Mouse (Mus musculus) hindbrain, embryonic 13.5 days (tissue): ENCODE results near the gene Disc1. TPM values are rescaled to one million over a fixed set of nuclear protein-coding genes. Genes with fewer than 3 reads are reported as not detected.
A peak's percentile ranks its signal among the peaks of the same experiment; 100 is the strongest.

Source experiments
- ATAC-seq: fragments of 200-750 bp; cut with Nextera tagmentation; 2 replicates; pipeline ENCODE4 v1.8.0; 2017; ENCODE audit warnings: moderate TSS enrichment; ENCODE audit not compliant: low FRiP score
- H3K27ac ChIP-seq: fragments of 300-500 bp; sonication (generic); 2 replicates; pipeline ENCODE4 v1.5.1; 2015; ENCODE audit warnings: inconsistent platforms, mild to moderate bottlenecking, moderate library complexity
- H3K27me3 ChIP-seq: fragments of 300-500 bp; sonication (generic); 2 replicates; pipeline ENCODE4 v1.6.1; 2015; ENCODE audit warnings: mild to moderate bottlenecking, inconsistent platforms
- H3K36me3 ChIP-seq: fragments of 300-500 bp; sonication (generic); 2 replicates; pipeline ENCODE4 v1.6.1; 2015; ENCODE audit warnings: mild to moderate bottlenecking, inconsistent platforms
- H3K4me1 ChIP-seq: fragments of 300-500 bp; sonication (generic); replicated peaks from 2 replicates; pipeline ENCODE4 v1.6.1; 2015; ENCODE audit warnings: inconsistent platforms
- H3K4me2 ChIP-seq: fragments of 300-500 bp; sonication (generic); 2 replicates; pipeline ENCODE4 v1.6.1; 2015; ENCODE audit warnings: inconsistent platforms, mild to moderate bottlenecking, moderate library complexity
- H3K4me3 ChIP-seq: fragments of 300-500 bp; sonication (generic); 2 replicates; pipeline ENCODE4 v1.5.1; 2015; ENCODE audit warnings: mild to moderate bottlenecking, inconsistent platforms
- H3K9ac ChIP-seq: fragments of 300-500 bp; sonication (generic); 2 replicates; pipeline ENCODE4 v1.6.1; 2015; ENCODE audit warnings: mild to moderate bottlenecking, inconsistent platforms
- H3K9me3 ChIP-seq: fragments of 300-500 bp; sonication (generic); 2 replicates; pipeline ENCODE4 v1.6.1; 2016; ENCODE audit warnings: inconsistent platforms
- WGBS: fragments of 180-500 bp; shearing (Covaris S2); methylation state at CpG from one replicate; pipeline ENCODE4 v1.1.7; 2015; 5-methylcytosine and 5-hydroxymethylcytosine counted together
- polyA plus RNA-seq: library from polyadenylated mRNA; unstranded; fragments of >200 nt; fragmentation: Nextera tagmentation; extraction: Ambion mirVana; gene quantifications from 2 replicates; pipeline ENCODE4 v1.2.1, GENCODE M21; 2015

The Disc1 gene
- polyA plus RNA-seq, 1 experiment from 2014 or later, result 1.3 TPM

- Histone ChIP-seq H3K4me2 (no peak overlapping the region), H3K36me3 (no peaks in the 10 kb centered on the region), H3K27me3 (0 out of 2 replicates have a peak, but pooled peaks cover 6% of the 10 kb centered on the region), H3K9me3 (no peaks in the 10 kb centered on the region), H3K4me3 (no peak overlapping the region), H3K27ac (no peak overlapping the region), H3K4me1 (0 out of 2 replicates have a peak, but pooled peaks cover 7% of the 10 kb centered on the region), H3K9ac (no peak overlapping the region)
- no peak for ATAC-seq
- WGBS, result 88% methylated on average over 7 of the region's 7 CpGs
Observed at GRCm38 (mm10) chr8:125270292-125270691, 216.3 kb downstream of the Disc1 start.

- Histone ChIP-seq H3K27ac (no peak overlapping the region), H3K4me1 (0 out of 2 replicates have a peak, but pooled peaks cover 7% of the 10 kb centered on the region), H3K27me3 (0 out of 2 replicates have a peak, but pooled peaks cover 3% of the 10 kb centered on the region), H3K36me3 (no peaks in the 10 kb centered on the region), H3K4me3 (no peak overlapping the region), H3K9ac (no peak overlapping the region), H3K4me2 (no peak overlapping the region), H3K9me3 (no peaks in the 10 kb centered on the region)
- ATAC-seq, result no peak
- WGBS, result 65% methylated on average over 5 of the region's 5 CpGs
Observed at GRCm38 (mm10) chr8:125271357-125271756, 217.4 kb downstream of the Disc1 start.

DNA sequence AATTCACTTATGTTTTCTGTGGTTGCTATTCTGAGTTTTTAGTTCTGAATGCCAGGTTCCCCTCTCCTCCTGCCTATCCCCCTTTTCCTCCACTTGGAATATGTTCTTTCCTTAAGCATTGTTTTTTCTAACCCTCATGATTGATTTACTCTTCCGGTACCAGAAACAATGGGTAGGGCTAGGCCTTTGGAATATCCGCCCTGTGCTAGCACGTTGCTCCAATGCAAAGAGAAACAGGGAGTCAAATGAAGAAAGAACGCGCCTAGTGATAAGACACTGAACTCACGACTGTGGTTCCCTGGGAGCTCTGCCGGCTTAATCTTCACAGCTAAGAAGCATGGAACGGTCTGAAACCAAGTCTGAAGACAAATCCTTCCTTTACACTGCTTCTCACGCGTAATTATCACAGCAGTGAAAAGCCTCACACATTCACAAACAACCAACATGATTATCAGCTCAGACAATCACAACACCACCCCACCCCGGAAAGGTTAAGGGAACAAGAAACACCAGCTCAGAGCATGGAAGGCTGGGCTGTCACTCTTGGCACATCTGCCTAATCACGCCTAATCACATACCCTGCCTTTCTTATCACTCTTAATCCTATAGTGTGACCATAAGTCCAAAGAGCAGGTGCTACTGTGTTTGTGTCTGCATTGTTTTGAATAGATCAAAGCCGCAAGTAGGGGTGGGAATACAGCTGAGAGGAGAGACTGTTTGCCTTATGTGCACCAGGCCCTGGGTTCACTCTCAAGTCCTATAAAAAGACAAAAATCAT is 218.3 kb downstream of the Disc1 start:
- no peaks in the 10 kb centered on the region for H3K36me3 ChIP-seq
- H3K4me2 ChIP-seq, result no peak overlapping the region
- no peaks in the 10 kb centered on the region for H3K9me3 ChIP-seq
- H3K27ac ChIP-seq, result no peak overlapping the region
- ATAC-seq, result no peak
- no peak overlapping the region for H3K9ac ChIP-seq
- no peak overlapping the region for H3K4me3 ChIP-seq
- 71% methylated on average over 13 of the region's 13 CpGs for WGBS
- H3K4me1 ChIP-seq, result peaks cover 12% of the 10 kb centered on the region
- H3K27me3 ChIP-seq, result 0 out of 2 replicates have a peak, but pooled peaks cover 3% of the 10 kb centered on the region

GRCm38 (mm10) chr8:125277071-125277682 is 223.2 kb downstream of the Disc1 start:
- peak overlapping the region; percentile 8; the same call in 1 of the 2 replicates for H3K27ac ChIP-seq
- no peaks in the 10 kb centered on the region for H3K9me3 ChIP-seq
- no peak for ATAC-seq
- 12% methylated on average over 11 of the region's 11 CpGs for WGBS
- H3K36me3 ChIP-seq, result no peaks in the 10 kb centered on the region
- H3K4me3 ChIP-seq, result no peak overlapping the region
- no peak overlapping the region for H3K4me2 ChIP-seq
- peaks cover 19% of the 10 kb centered on the region for H3K27me3 ChIP-seq
- peaks cover 22% of the 10 kb centered on the region for H3K4me1 ChIP-seq
- 0 out of 2 replicates have a peak overlapping the region, but pooled peaks have one; percentile 3 for H3K9ac ChIP-seq

DNA sequence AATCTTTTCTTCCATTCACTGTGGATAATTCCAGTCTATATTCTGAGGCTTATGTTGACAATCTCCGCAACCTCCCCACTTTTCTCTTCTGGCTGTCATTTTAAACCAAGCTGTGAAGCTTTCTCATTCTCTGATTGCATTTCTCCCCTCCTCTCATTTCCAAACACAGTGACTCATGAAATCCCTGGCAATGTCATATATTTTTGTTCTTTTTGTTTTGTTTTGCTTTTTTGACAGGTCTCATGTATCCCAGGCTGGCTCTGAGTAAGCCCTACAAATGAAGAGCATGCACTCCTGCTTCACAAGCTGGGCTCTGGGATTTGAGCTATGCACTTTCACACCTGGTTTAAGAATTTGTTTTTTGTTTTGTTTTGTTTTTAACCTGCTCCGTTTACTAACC is 225.2 kb downstream of the Disc1 start:
- H3K4me2 ChIP-seq, result no peak overlapping the region
- peaks cover 19% of the 10 kb centered on the region for H3K27me3 ChIP-seq
- H3K36me3 ChIP-seq, result no peaks in the 10 kb centered on the region
- H3K4me3 ChIP-seq, result no peak overlapping the region
- 91% methylated on average over 2 of the region's 2 CpGs for WGBS
- peaks cover 31% of the 10 kb centered on the region for H3K4me1 ChIP-seq
- no peaks in the 10 kb centered on the region for H3K9me3 ChIP-seq
- no peak overlapping the region for H3K27ac ChIP-seq
- no peak for ATAC-seq
- no peak overlapping the region for H3K9ac ChIP-seq

GRCm38 (mm10) chr8:125279892-125280291 is 225.9 kb downstream of the Disc1 start:
- Histone ChIP-seq H3K4me1 (peaks cover 31% of the 10 kb centered on the region), H3K36me3 (no peaks in the 10 kb centered on the region), H3K4me3 (no peak overlapping the region), H3K27me3 (peaks cover 19% of the 10 kb centered on the region), H3K27ac (no peak overlapping the region), H3K4me2 (no peak overlapping the region), H3K9me3 (no peaks in the 10 kb centered on the region), H3K9ac (no peak overlapping the region)
- 71% methylated on average over 4 of the region's 4 CpGs for WGBS
- ATAC-seq, result no peak

DNA sequence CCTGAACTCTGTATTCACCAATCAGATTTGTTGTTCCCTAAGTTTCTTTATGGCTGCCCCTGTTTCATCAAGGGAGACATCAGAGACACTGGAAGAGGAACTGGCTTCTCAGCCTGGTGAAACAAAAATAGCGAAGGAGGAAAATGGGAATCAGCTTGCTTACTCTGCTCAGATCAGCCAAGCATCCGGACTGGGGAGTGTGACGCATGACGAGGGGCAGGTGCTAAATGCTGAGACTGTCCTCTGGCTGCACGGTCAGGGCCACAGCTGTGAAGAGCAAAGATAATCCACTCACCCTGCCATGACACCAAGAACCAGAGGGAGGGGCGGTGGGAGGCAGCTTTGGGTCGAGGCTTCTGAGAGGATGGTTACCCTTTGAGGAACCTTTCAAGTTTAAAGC is 228.5 kb downstream of the Disc1 start:
- Histone ChIP-seq H3K36me3 (no peaks in the 10 kb centered on the region), H3K4me2 (no peak overlapping the region), H3K27ac (no peak overlapping the region), H3K4me3 (no peak overlapping the region), H3K9me3 (no peaks in the 10 kb centered on the region), H3K27me3 (peaks cover 26% of the 10 kb centered on the region), H3K9ac (no peak overlapping the region), H3K4me1 (peaks cover 43% of the 10 kb centered on the region)
- no peak for ATAC-seq
- WGBS, result 47% methylated on average over 7 of the region's 7 CpGs

GRCm38 (mm10) chr8:125283542-125283941 is 229.5 kb downstream of the Disc1 start:
- H3K36me3 ChIP-seq, result no peaks in the 10 kb centered on the region
- H3K4me3 ChIP-seq, result no peak overlapping the region
- no peak overlapping the region for H3K27ac ChIP-seq
- no peak for ATAC-seq
- WGBS, result 67% methylated on average over 6 of the region's 6 CpGs
- H3K9me3 ChIP-seq, result no peaks in the 10 kb centered on the region
- no peak overlapping the region for H3K9ac ChIP-seq
- H3K4me1 ChIP-seq, result peaks cover 40% of the 10 kb centered on the region
- no peak overlapping the region for H3K4me2 ChIP-seq
- H3K27me3 ChIP-seq, result peaks cover 21% of the 10 kb centered on the region

DNA sequence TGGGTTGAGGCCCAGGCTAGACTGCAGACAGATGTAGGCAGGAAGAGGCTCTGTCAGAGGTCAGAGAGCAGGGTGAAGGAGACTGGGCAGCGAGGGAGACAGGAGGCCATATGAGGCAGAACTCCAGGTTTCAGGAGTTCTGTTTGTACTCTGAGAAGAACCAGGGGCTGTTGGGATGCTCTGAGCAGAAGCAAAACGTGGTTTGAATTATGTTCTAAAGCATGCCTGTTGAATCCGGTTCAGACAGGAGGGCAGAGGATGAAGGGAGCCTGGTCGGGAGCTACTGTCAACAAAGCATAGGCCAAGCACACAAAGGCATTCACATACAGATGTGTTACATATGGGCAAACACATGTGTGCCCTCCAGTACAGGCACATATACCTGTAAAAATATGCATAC is 230.9 kb downstream of the Disc1 start:
- H3K9me3 ChIP-seq, result no peaks in the 10 kb centered on the region
- no peak overlapping the region for H3K9ac ChIP-seq
- WGBS, result 72% methylated on average over 4 of the region's 4 CpGs
- H3K4me2 ChIP-seq, result no peak overlapping the region
- H3K27me3 ChIP-seq, result peaks cover 11% of the 10 kb centered on the region
- H3K36me3 ChIP-seq, result no peaks in the 10 kb centered on the region
- H3K4me1 ChIP-seq, result peaks cover 38% of the 10 kb centered on the region
- no peak for ATAC-seq
- no peak overlapping the region for H3K27ac ChIP-seq
- H3K4me3 ChIP-seq, result no peak overlapping the region

DNA sequence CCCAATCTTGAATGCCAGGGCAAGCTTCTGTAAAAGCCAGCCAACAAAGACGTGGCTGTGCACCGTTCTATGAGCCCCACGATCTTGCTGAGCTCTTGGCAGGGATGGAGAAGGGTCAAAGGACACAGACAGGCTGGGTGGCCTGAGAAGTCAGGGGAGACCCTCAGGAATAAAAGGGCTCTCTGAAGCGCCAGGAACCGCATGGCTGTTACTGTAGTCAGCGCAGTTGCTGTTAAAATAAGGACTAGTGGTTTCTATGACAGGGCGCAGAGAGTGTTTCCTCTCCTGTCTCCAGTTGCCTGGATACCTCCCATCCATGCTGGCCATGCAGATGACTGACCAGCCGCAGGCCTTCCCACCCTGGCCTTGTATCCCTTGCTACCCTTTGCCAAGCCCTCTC is 231.4 kb downstream of the Disc1 start:
- Histone ChIP-seq H3K36me3 (no peaks in the 10 kb centered on the region), H3K9me3 (no peaks in the 10 kb centered on the region), H3K27me3 (peaks cover 10% of the 10 kb centered on the region; the same call in 1 of the 2 replicates), H3K4me1 (peaks cover 33% of the 10 kb centered on the region), H3K4me3 (no peak overlapping the region), H3K9ac (no peak overlapping the region), H3K27ac (no peak overlapping the region), H3K4me2 (no peak overlapping the region)
- no peak for ATAC-seq
- WGBS, result 68% methylated on average over 8 of the region's 8 CpGs

GRCm38 (mm10) chr8:125285966-125286681 is 232.1 kb downstream of the Disc1 start:
- H3K4me3 ChIP-seq, result no peak overlapping the region
- H3K4me2 ChIP-seq, result no peak overlapping the region
- 76% methylated on average over 12 of the region's 12 CpGs for WGBS
- H3K9me3 ChIP-seq, result 0 out of 2 replicates have a peak, but pooled peaks cover 4% of the 10 kb centered on the region
- H3K27ac ChIP-seq, result no peak overlapping the region
- H3K4me1 ChIP-seq, result peaks cover 33% of the 10 kb centered on the region
- no peaks in the 10 kb centered on the region for H3K36me3 ChIP-seq
- H3K9ac ChIP-seq, result no peak overlapping the region
- peaks cover 8% of the 10 kb centered on the region; the same call in 1 of the 2 replicates for H3K27me3 ChIP-seq
- no peak for ATAC-seq

DNA sequence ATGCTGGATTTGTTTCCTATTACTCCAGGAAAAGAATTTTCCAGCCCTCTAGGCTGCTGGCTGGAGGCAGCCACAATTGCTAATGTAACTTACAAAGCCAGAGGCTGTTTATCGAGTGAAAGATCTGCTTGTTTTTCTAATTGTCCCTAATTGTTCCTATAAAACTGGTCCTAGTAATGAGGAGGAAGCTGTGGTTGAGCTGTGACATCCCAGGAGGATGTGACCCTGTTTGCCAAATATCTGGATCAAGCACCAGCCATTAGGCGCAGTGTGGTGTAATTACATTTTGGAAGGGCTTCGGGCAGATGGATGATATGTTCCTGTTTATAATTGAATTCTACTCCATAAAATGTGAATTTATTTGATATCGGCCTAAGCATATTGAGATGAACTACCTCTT is 233.3 kb downstream of the Disc1 start:
- H3K9ac ChIP-seq, result no peak overlapping the region
- no peak overlapping the region for H3K27ac ChIP-seq
- WGBS, result 72% methylated on average over 4 of the region's 4 CpGs
- no peak for ATAC-seq
- no peaks in the 10 kb centered on the region for H3K36me3 ChIP-seq
- H3K4me3 ChIP-seq, result no peak overlapping the region
- peaks cover 8% of the 10 kb centered on the region; the same call in 1 of the 2 replicates for H3K27me3 ChIP-seq
- peaks cover 30% of the 10 kb centered on the region for H3K4me1 ChIP-seq
- H3K9me3 ChIP-seq, result 0 out of 2 replicates have a peak, but pooled peaks cover 4% of the 10 kb centered on the region
- H3K4me2 ChIP-seq, result no peak overlapping the region
